Mouse (Mus musculus) myocyte (in vitro differentiated cells): ENCODE measurements around the gene Basp1.

ENCODE experiments used
- CEBPB ChIP-seq: IDR thresholded peaks from 2 replicates; pipeline ENCODE4 v1.6.1; 2011; ENCODE audit warnings: mild to moderate bottlenecking, moderate library complexity; ENCODE audit not compliant: poor library complexity, insufficient read depth, severe bottlenecking
- MAX ChIP-seq: IDR thresholded peaks from one replicate; pipeline ENCODE4 v1.6.1; 2011; ENCODE audit warnings: low read depth, mild to moderate bottlenecking, control low read depth
- MYOG ChIP-seq, 3 experiments: IDR thresholded peaks; one replicate each; pipeline ENCODE4 v1.6.1; 2011; ENCODE audit warnings: control low read depth in 2 of 3, low read depth in 2 of 3, mild to moderate bottlenecking in 2 of 3; ENCODE audit not compliant: insufficient read length in 2 of 3, control insufficient read depth in 1 of 3, insufficient read depth in 1 of 3
- POLR2A ChIP-seq: IDR thresholded peaks from one replicate; pipeline ENCODE4 v1.6.1; 2011; ENCODE audit warnings: low read depth, mild to moderate bottlenecking, control low read depth, moderate library complexity; ENCODE audit not compliant: insufficient read length
- POLR2AphosphoS2 ChIP-seq: IDR thresholded peaks from one replicate; pipeline ENCODE4 v1.6.1; 2011; ENCODE audit warnings: low read depth, control low read depth; ENCODE audit not compliant: insufficient read length
- TCF12 ChIP-seq: IDR thresholded peaks from one replicate; pipeline ENCODE4 v1.6.1; 2011; ENCODE audit warnings: mild to moderate bottlenecking, control low read depth; ENCODE audit not compliant: poor library complexity, insufficient read depth, severe bottlenecking
- TCF3 ChIP-seq: IDR thresholded peaks from one replicate; pipeline ENCODE4 v1.6.1; 2011; ENCODE audit warnings: low read depth, control low read depth; ENCODE audit not compliant: insufficient read length
- USF1 ChIP-seq: IDR thresholded peaks from one replicate; pipeline ENCODE4 v1.6.1; 2011; ENCODE audit warnings: low read depth, mild to moderate bottlenecking, control low read depth, moderate library complexity

- no peak for TF ChIP-seq POLR2A
- no peak for TF ChIP-seq MYOG (IDR thresholded peaks at IDR 0.05; ENCODE audit: control insufficient read depth in 1 of 3, insufficient read depth in 1 of 3, insufficient read length in 2 of 3, low read depth in 2 of 3)
- no peak for TF ChIP-seq POLR2AphosphoS2
- TF ChIP-seq CEBPB = no peak
- TF ChIP-seq TCF12 = no peak
- TF ChIP-seq USF1 = no peak
- TF ChIP-seq MAX = no peak
- TF ChIP-seq TCF3 = no peak
These were observed 91.9 kb downstream of the Basp1 start for GRCm38 (mm10) chr15:25321636-25322035.
